Mouse (Mus musculus) forebrain, embryonic 10.5 days (tissue): Measurements from ENCODE around the gene Prss45. TPM values are rescaled to one million over a fixed set of nuclear protein-coding genes. Genes with fewer than 3 reads are reported as not detected.

Experiments
- DNase-seq: peaks from one replicate; pipeline ENCODE4 v3.0.0-alpha.2; 2017; ENCODE audit warnings: low spot score; ENCODE audit errors: extremely low spot score
- H3K27ac ChIP-seq: fragments of 300-500 bp; sonication (generic); 2 replicates; pipeline ENCODE4 v1.5.1; 2016; ENCODE audit warnings: mild to moderate bottlenecking
- H3K27me3 ChIP-seq: fragments of 300-500 bp; sonication (generic); 2 replicates; pipeline ENCODE4 v1.6.1; 2016; ENCODE audit warnings: mild to moderate bottlenecking; ENCODE audit not compliant: poor library complexity, severe bottlenecking
- H3K36me3 ChIP-seq: fragments of 300-500 bp; sonication (generic); replicated peaks from 2 replicates; pipeline ENCODE4 v1.6.1; 2016; ENCODE audit warnings: mild to moderate bottlenecking, moderate library complexity
- H3K4me1 ChIP-seq: fragments of 300-500 bp; sonication (generic); 2 replicates; pipeline ENCODE4 v1.6.1; 2016
- H3K4me3 ChIP-seq: fragments of 300-500 bp; sonication (generic); 2 replicates; pipeline ENCODE4 v1.5.1; 2016; ENCODE audit warnings: mild to moderate bottlenecking, moderate library complexity
- H3K9me3 ChIP-seq: fragments of 300-500 bp; sonication (generic); 2 replicates; pipeline ENCODE4 v1.6.1; 2016; ENCODE audit warnings: mild to moderate bottlenecking, moderate library complexity
- WGBS: fragments of 180-500 bp; shearing (Covaris S2); methylation state at CpG from one replicate; pipeline ENCODE4 v1.1.7; 2016; 5-methylcytosine and 5-hydroxymethylcytosine counted together
- polyA plus RNA-seq: library from polyadenylated mRNA; unstranded; fragments of >200 nt; fragmentation: Nextera tagmentation; extraction: Ambion mirVana; gene quantifications from 2 replicates; pipeline ENCODE4 v1.2.1, GENCODE M21; 2016

The Prss45 gene
- polyA plus RNA-seq, 1 experiment from 2014 or later, result not detected

DNA sequence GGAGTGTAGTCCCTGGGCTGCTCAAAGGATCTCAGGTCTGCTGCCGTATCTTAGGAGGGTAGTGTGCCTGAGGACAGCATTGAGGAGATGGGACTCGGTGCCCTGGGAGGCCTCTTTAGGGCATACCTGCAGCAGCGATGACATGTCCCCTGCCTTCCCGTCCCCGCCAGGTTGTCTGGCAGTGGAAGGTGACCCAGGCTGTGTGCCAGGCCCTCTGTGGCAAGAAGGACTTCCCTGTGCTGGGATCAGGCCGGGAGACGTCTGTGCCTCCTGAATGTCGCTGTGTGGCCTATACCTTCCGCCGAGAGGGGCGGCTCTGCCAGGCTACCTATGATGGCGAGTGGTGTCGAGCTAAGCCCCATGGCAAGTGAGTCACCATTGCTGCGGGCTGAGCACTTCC lies 54.5 kb downstream of the Prss45 start:
- H3K4me1 ChIP-seq, result peaks cover 37% of the 10 kb centered on the region
- no peaks in the 10 kb centered on the region for H3K9me3 ChIP-seq
- H3K4me3 ChIP-seq, result no peak overlapping the region
- H3K27ac ChIP-seq, result no peak overlapping the region
- H3K36me3 ChIP-seq, result no peaks in the 10 kb centered on the region
- WGBS, result 90% methylated on average over 14 of the region's 14 CpGs
- peaks cover 20% of the 10 kb centered on the region for H3K27me3 ChIP-seq
- no peak for DNase-seq

DNA sequence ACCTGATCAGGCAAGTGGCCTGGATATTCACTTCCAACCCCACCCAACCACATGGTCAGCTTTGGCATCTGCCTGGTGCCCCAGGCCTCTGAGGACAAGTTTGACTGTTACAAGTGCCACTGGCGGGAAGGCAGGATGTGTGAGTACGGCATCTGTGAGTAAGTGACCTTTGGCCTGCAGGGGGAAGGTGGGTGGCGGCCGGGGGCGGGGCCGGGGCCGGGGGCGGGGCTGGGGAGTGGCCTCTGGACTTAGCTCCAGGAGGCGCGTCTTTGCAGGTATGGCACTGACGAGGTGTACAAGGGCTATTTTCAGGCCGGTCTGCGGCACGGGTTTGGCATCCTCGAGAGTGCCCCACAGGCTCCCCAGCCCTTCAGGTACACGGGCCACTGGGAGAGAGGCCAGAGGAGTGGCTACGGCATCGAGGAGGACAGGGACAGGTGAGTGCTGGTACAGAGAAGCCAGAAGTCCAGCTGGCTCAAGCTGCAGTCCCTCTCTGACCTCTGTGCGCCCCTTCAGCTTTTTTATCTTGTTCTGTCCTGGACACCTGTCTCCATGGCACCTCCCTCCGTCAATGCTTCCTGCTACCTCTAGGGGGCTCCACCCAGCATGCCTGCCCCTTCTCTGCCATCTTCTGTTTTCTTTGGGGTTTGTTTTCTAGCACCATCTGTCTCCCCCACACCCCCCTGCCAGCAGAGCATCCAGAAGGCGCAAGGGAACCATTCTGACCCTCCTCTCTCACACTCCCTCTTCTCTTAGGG lies 55.8 kb downstream of the Prss45 start:
- no peak for DNase-seq

More for the DNA sequence above, 55.8 kb downstream of the Prss45 start:
- H3K4me1 ChIP-seq, result peaks cover 37% of the 10 kb centered on the region
- H3K4me3 ChIP-seq, result no peak overlapping the region
- no peak overlapping the region for H3K27ac ChIP-seq
- H3K27me3 ChIP-seq, result peaks cover 28% of the 10 kb centered on the region
- 13% methylated on average over 21 of the region's 21 CpGs for WGBS
- H3K36me3 ChIP-seq, result no peaks in the 10 kb centered on the region
- H3K9me3 ChIP-seq, result no peaks in the 10 kb centered on the region

Other genes with a start within 250 kb of the Prss45 start
- gene Nradd, start 210.1 kb upstream of the Prss45 start, polyA plus RNA-seq, result 36.3 and 36.4 TPM in 2 replicates
- gene Nbeal2, start 180.4 kb upstream of the Prss45 start, polyA plus RNA-seq, result 1.4 and 2.0 TPM in 2 replicates
- gene Ccdc12, start 178.1 kb upstream of the Prss45 start, polyA plus RNA-seq, result 178 and 183 TPM in 2 replicates
- gene Myl3, start 92.7 kb upstream of the Prss45 start, polyA plus RNA-seq, result 0.27 and 0.54 TPM in 2 replicates
- gene Pth1r, start 87.4 kb upstream of the Prss45 start, polyA plus RNA-seq, result 19.2 and 23.0 TPM in 2 replicates
- not detected in 2 replicates for gene Prss42, start 36.4 kb upstream of the Prss45 start, polyA plus RNA-seq
- gene Prss44, start 20.6 kb upstream of the Prss45 start, polyA plus RNA-seq, result not detected in 2 replicates
- gene Prss43, start 7.9 kb upstream of the Prss45 start, polyA plus RNA-seq, result not detected in 2 replicates
- not detected in 2 replicates for gene Prss46, start 9.9 kb downstream of the Prss45 start, polyA plus RNA-seq
- gene Prss50, start 23.4 kb downstream of the Prss45 start, polyA plus RNA-seq, result 0.76 and 1.1 TPM in 2 replicates
- 0.90 and 0.97 TPM in 2 replicates for gene Als2cl, start 45.3 kb downstream of the Prss45 start, polyA plus RNA-seq
- 0.14 and 0.26 TPM in 2 replicates for gene Tmie, start 45.5 kb downstream of the Prss45 start, polyA plus RNA-seq
- gene Fam240a, start 82.3 kb downstream of the Prss45 start, polyA plus RNA-seq, result not detected in 2 replicates
- 0.34 and 0.61 TPM in 2 replicates for gene Tdgf1, start 111.6 kb downstream of the Prss45 start, polyA plus RNA-seq
- 0.09 TPM in 1 of 2 replicates, not detected in the other for gene Lrrc2, start 117.0 kb downstream of the Prss45 start, polyA plus RNA-seq
- gene Rtp3, start 156.0 kb downstream of the Prss45 start, polyA plus RNA-seq, result 0.27 TPM in 1 of 2 replicates, not detected in the other
- gene Ltf, start 184.7 kb downstream of the Prss45 start, polyA plus RNA-seq, result not detected in 2 replicates
- gene Ccrl2, start 222.9 kb downstream of the Prss45 start, polyA plus RNA-seq, result 0.74 TPM in 2 replicates